Mouse (Mus musculus) embryo, embryonic 10 days (tissue): Measurements from ENCODE around the gene Rnf10.

Experiments used
- DNase-seq: peaks from one replicate; pipeline ENCODE4 v3.0.0-alpha.2; 2015; ENCODE audit warnings: low spot score

The Rnf10 gene

DNA sequence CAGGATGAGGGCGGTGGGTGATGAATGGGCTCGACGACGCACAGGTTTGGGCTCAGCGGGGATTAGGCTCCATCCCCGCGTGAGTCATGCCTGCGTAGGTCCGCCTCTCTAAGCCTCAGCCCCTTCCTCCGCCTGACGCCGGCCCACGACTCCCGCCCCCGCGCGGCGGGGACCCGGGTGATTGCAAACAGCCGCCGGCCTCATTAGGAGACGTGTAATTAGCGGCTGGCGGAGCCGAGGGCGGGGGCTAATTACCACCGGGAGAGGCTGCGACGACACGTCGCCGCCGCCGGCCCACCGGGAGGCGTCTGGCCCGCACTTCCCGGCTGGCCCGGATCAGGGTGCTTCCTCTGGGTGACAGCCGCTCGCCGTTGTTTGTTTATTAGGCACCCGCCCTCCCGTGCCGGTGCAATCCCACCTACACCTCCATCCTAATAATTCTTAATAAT is 37.4 kb downstream of the Rnf10 start:
- DNase-seq: peak; percentile 66

DNA sequence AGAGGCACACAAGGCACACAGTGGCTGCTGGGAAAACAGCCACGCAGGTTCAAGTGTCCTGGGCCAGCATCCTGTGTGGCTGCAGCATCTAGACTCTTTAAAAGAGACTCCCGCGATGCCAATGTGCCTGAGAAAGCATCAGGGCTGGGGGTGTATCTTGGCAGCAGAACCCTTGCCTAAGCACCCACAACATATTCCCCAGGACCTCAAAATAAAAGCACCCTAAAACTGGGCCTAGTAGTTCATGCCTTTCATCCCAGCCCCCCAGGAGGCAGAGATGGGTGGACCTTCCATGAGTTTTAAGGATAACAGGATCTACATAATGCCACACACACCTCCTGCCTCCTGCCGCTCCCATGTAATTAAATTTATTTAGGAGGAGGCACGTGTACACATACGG is 38.2 kb downstream of the Rnf10 start:
- DNase-seq: no peak

GRCm38 (mm10) chr5:115233031-115233780 is 39.5 kb downstream of the Rnf10 start:
- no peak for DNase-seq

- no peak for DNase-seq
Measured at GRCm38 (mm10) chr5:115232516-115232915, 40.2 kb downstream of the Rnf10 start.

GRCm38 (mm10) chr5:115231552-115232120 is 41.1 kb downstream of the Rnf10 start:
- no peak for DNase-seq

DNA sequence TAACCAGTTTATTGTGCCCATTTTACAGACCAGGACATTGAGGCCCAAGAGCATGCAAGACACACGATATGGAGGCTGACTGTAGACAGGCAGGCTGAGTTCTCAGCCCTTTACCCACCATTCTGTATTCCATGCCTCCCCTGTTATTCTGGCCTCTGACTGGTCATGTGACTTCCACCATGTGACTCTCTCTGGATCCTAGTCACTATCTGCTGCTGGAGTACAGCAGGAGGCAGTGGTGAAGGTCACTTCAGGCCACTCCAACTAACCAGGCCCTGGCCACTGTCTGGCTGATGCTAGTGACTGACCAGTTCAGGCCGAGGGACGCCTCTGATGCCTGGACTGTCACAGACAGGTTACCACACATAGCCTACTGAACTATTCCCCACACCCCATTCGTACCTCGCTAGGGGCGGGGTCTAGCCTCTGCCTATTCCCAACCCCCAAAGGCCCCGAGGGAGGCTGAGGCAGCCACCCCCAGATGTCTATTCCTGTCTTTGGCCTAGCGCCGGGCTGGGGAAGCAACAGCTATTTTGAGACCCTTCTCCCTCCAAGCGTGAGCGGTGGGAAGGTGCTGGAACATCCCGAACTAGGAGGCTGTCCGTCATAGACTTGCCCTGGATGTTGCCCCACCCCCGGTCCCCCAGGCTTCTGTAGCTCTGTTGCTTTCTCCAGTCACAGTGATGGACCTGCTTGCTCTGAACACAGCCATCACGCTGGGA is 41.7 kb downstream of the Rnf10 start:
- no peak for DNase-seq

GRCm38 (mm10) chr5:115222485-115222884 is 50.2 kb downstream of the Rnf10 start:
- no peak for DNase-seq

GRCm38 (mm10) chr5:115220931-115221640 is 51.6 kb downstream of the Rnf10 start:
- no peak for DNase-seq

- DNase-seq: no peak
Measured at GRCm38 (mm10) chr5:115217998-115218397, 54.7 kb downstream of the Rnf10 start.

- DNase-seq: no peak
Measured at GRCm38 (mm10) chr5:115215273-115216185, 57.2 kb downstream of the Rnf10 start.

- peak; percentile 70 for DNase-seq
Measured at GRCm38 (mm10) chr5:115214864-115215263, 57.8 kb downstream of the Rnf10 start.

DNA sequence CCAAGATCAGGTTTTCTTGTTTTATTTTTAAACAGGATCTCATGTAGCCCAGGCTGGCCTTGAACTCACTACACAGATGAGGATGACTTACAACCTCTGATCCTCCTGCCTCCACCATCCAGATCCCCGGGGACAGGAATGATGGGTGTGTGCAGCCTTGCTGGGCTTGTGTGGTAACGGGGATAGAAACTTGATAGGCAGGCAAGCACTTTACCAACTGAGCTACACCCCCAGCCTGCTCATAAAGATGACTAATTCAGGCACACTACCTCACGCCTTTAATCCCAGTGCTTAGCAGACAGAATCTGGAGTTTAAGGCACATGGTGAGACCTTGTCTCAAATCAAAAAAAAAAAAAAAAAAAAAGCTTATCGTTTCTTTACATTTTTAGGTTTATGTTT is 59.8 kb downstream of the Rnf10 start:
- no peak for DNase-seq

GRCm38 (mm10) chr5:115212451-115212850 is 60.2 kb downstream of the Rnf10 start:
- DNase-seq: no peak

DNA sequence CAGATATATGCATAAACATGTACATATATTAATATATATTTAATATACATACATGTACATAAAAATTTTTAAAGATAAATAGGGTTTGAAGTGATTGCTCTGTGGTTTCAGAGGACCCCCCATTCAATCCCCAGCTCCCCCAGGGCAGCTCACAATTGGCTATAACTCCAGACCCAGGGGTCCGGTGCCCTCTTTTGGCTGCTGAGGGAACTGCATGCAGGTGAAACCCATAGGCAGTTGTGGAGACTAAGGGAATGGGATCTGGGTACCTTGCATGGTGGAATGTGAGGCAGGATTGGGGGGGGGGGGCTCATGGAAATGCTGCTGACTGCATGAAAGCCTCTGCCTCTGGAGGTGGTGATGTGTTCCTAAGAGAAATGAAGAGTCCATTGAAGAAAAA is 62.3 kb downstream of the Rnf10 start:
- no peak for DNase-seq

- no peak for DNase-seq
Measured at GRCm38 (mm10) chr5:115208601-115209000, 64.1 kb downstream of the Rnf10 start.

DNA sequence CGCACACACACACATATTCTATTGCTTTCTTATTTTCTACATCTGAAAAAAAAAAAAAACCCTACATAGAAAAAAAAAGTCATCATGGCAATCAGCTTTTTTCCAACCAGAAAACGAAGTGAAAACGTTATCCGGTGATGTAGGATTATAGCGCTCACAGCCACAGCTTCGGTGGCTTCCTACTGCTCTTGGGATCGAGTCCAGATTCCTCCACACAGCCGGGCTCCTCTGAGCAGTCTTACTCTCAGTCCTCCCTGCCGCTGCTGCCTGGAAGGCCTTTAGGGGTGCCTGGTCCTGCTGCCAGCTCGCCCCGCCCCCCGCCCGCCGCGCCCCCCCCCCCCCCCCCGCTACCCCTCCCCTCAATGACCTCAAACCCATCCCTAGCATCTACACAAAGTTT is 64.8 kb downstream of the Rnf10 start:
- DNase-seq: no peak

DNA sequence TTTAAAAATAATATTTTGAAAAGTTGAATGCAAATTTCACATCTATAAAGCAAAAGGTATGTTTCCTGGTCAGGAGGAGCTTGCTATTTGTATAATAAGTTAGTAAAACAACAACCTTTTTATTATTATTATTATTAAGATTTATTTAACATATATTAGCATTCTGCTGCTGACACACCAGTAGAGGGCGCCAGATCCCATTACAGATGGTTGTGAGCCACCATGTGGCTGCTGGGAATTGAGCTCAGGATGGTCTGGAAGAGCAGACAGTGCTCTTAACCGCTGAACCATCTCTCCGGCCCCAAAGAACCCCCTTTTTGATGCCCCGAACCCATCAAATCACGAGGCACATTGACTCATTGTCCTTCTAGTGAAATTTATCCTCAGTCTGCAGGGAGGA is 65.5 kb downstream of the Rnf10 start:
- no peak for DNase-seq

- DNase-seq: peak; percentile 88
Measured at GRCm38 (mm10) chr5:115204562-115205311, 68.0 kb downstream of the Rnf10 start.

DNA sequence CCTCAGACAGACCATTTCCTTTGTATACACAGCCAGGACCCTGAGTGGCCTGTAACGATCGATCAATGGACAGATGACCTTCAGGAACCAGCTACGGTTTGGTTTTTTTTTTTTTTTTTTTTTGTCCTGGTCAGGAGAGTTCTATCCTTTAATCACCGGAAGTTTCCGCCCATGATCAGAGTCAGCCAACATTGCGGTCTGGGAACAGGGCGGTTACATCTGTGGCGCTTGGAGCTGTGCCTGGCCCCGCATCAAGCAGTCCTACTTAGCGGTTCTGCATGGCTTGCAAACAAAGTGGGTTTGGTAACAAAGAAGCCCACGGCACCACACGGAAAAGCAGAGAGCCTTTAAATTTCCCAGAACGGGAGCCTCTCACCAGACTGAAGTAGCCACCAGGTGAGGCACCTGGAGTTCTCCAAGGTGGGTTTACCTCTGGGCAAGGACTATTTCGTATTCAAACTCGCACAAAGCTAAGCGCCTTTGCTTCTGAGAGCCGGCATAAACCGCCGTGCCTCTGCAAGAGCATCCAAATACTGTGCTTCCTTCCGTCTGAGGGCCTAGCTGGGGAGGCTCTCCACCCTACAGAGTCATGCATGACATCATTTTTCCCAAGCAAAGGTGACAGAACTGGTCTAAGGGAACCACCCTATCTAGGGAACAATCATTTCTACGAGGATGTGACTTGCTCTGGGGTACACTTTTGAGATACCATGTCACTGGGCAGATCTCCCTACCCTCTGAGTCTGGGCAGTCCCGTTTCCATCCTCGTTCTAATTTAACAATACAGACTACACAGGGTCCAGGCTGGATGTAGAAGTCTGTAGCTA is 68.8 kb downstream of the Rnf10 start:
- DNase-seq: no peak
